In genomic region chr11:112779762-112780161, GRCm38 (mm10) we compare ENCODE assay signal across 7 mouse cellular contexts. TPM values are rescaled to one million over a fixed set of nuclear protein-coding genes. Genes with fewer than 3 reads are reported as not detected.
A peak's percentile ranks its signal among the peaks of the same experiment; 100 is the strongest.
DNase-seq lines count a peak whose midpoint lies in the region; ATAC-seq and TF ChIP-seq lines count a peak whose summit lies in the region.

No protein-coding gene starts in this region.

- intact Hi-C loops in gastrocnemius, postnatal 14 days (cut with DNase I; ENCODE audit: low total_unique reads), result loop anchor here (2.0 to 10.0 kb wide), 2 partner anchors 385 to 571 kb away; no protein-coding TSS in a partner anchor

- no peak for TF ChIP-seq POLR2A in myocyte (IDR thresholded peaks at IDR 0.05; ENCODE audit: insufficient read length, low read depth)

- H3K4me1 ChIP-seq in midbrain, embryonic 11.5 days (ENCODE audit: control insufficient read depth, insufficient read depth, low read length), result peaks cover 21% of the 10 kb centered on the region
- peaks cover 58% of the 10 kb centered on the region for H3K4me1 ChIP-seq in midbrain, embryonic 13.5 days (replicated peaks)

- no peaks in the 10 kb centered on the region for H3K9me3 ChIP-seq in midbrain, embryonic 11.5 days (ENCODE audit: control insufficient read depth, low read length)
- H3K9me3 ChIP-seq in midbrain, embryonic 13.5 days, result no peaks in the 10 kb centered on the region

- peaks cover 27% of the 10 kb centered on the region for H3K27me3 ChIP-seq in midbrain, embryonic 11.5 days (ENCODE audit: control insufficient read depth, insufficient read depth, low read length)
- peaks cover 48% of the 10 kb centered on the region for H3K27me3 ChIP-seq in midbrain, embryonic 13.5 days
- H3K27me3 ChIP-seq in myocyte (ENCODE audit: control insufficient read depth, insufficient read depth, insufficient read length), result no peaks in the 10 kb centered on the region

- 1% methylated on average over 10 of the region's 10 CpGs for WGBS in midbrain, embryonic 11.5 days
- under 1% methylated on average over 10 of the region's 10 CpGs for WGBS in midbrain, embryonic 13.5 days

- ATAC-seq in midbrain, embryonic 11.5 days (ENCODE audit: low FRiP score), result no peak
- no peak for ATAC-seq in midbrain, embryonic 13.5 days
- ATAC-seq in CD4-positive, CD25-positive, alpha-beta regulatory T cell, adult 4 months, result no peak

- no peak overlapping the region for H3K4me2 ChIP-seq in midbrain, embryonic 11.5 days
- no peak overlapping the region for H3K4me2 ChIP-seq in midbrain, embryonic 13.5 days (replicated peaks)
- peak overlapping the region; percentile 61 for H3K4me2 ChIP-seq in myocyte (ENCODE audit: low read depth)

- no peak overlapping the region for H3K9ac ChIP-seq in midbrain, embryonic 11.5 days (ENCODE audit: low read length)
- H3K9ac ChIP-seq in midbrain, embryonic 13.5 days (replicated peaks), result no peak overlapping the region

- no peak overlapping the region for H3ac ChIP-seq in myocyte (ENCODE audit: control insufficient read depth, insufficient read length)

- peaks cover 24% of the 10 kb centered on the region for H3K79me2 ChIP-seq in myocyte (ENCODE audit: control insufficient read depth, insufficient read depth)

- peak; percentile 94 for DNase-seq in midbrain, embryonic 11.5 days (ENCODE audit: low spot score, missing footprints)
- DNase-seq in adrenal gland, postnatal 36 days, result peak; percentile 49 to 58
- DNase-seq in gastrocnemius, postnatal 14 days, result peak; percentile 41
- DNase-seq in kidney, postnatal 14 days, result peak; percentile 39

- no peak overlapping the region for H3K4me3 ChIP-seq in midbrain, embryonic 11.5 days (ENCODE audit: low read depth, low read length)
- no peak overlapping the region for H3K4me3 ChIP-seq in midbrain, embryonic 13.5 days (replicated peaks)
- no peak overlapping the region for H3K4me3 ChIP-seq in myocyte

- H3K36me3 ChIP-seq in midbrain, embryonic 11.5 days (ENCODE audit: control insufficient read depth, insufficient read depth, low read length), result no peaks in the 10 kb centered on the region
- no peaks in the 10 kb centered on the region for H3K36me3 ChIP-seq in midbrain, embryonic 13.5 days
- peaks cover 9% of the 10 kb centered on the region for H3K36me3 ChIP-seq in myocyte (ENCODE audit: control insufficient read depth, insufficient read depth)

- no peak overlapping the region for H3K27ac ChIP-seq in midbrain, embryonic 11.5 days (ENCODE audit: low read depth, low read length)
- H3K27ac ChIP-seq in midbrain, embryonic 13.5 days, result no peak overlapping the region

TF ChIP-seq in myocyte, 11 proteins besides CTCF, POLR2A, EP300 and RAD21:
- no peak for TF ChIP-seq E2F4 (IDR thresholded peaks at IDR 0.05; ENCODE audit: insufficient read depth)
- TF ChIP-seq SRF (IDR thresholded peaks at IDR 0.05; ENCODE audit: control insufficient read depth, insufficient read length, low read depth), result no peak
- no peak for TF ChIP-seq MYOD1 (IDR thresholded peaks at IDR 0.05; ENCODE audit: control insufficient read depth in 1 of 3, insufficient read length in 2 of 3, low read depth in 2 of 3)
- TF ChIP-seq POLR2AphosphoS2 (IDR thresholded peaks at IDR 0.05; ENCODE audit: insufficient read length, low read depth), result no peak
- no peak for TF ChIP-seq MYOG (IDR thresholded peaks at IDR 0.05; ENCODE audit: control insufficient read depth in 1 of 3, insufficient read depth in 1 of 3, insufficient read length in 2 of 3, low read depth in 2 of 3)
- TF ChIP-seq USF1 (IDR thresholded peaks at IDR 0.05; ENCODE audit: low read depth), result no peak
- TF ChIP-seq TCF12 (IDR thresholded peaks at IDR 0.05; ENCODE audit: insufficient read depth, poor library complexity, severe bottlenecking), result no peak
- no peak for TF ChIP-seq TCF3 (IDR thresholded peaks at IDR 0.05; ENCODE audit: insufficient read length, low read depth)
- TF ChIP-seq REST (IDR thresholded peaks at IDR 0.05; ENCODE audit: insufficient read depth, insufficient read length), result no peak
- TF ChIP-seq CEBPB (IDR thresholded peaks at IDR 0.05; ENCODE audit: insufficient read depth, poor library complexity, severe bottlenecking), result no peak
- TF ChIP-seq MAX (IDR thresholded peaks at IDR 0.05; ENCODE audit: low read depth), result no peak

RNA-seq across cellular contexts. Expression of gene Sox9, which starts 2.3 kb away (rescaled TPM):
- polyA plus RNA-seq in midbrain, embryonic 11.5 days (2014; fragmentation: Nextera tagmentation; extraction: Ambion mirVana), result 106 and 107 TPM in 2 replicates
- 71.5 and 83.9 TPM in 2 replicates for polyA plus RNA-seq in midbrain, embryonic 13.5 days (2015; fragmentation: Nextera tagmentation; extraction: Ambion mirVana)
- 1 to 10 TPM; 1.1 to 1.9 TPM for total RNA-seq in adrenal gland, postnatal 36 days (2021)
- total RNA-seq in gastrocnemius, postnatal 14 days (2021), result 1 to 10 TPM; 1.7 to 3.2 TPM
- 17.9 TPM for polyA plus RNA-seq in myocyte (2012; fragmentation: generic; extraction: Trizol)
- polyA plus RNA-seq in CD4-positive, CD25-positive, alpha-beta regulatory T cell, adult 4 months (2017; shearing (Covaris generic)), result not detected

Comparison
In these comparisons a context has a peak if more than half of its experiments do, and no peak if none do; other contexts are left out.
1. DNase-seq: peak in every context shown above with its lines; median percentile 94 in midbrain, embryonic 11.5 days; 54 in adrenal gland, postnatal 36 days; 41 in gastrocnemius, postnatal 14 days; 39 in kidney, postnatal 14 days.
2. RNA of gene Sox9, which starts 2.3 kb away (polyA plus RNA-seq): 106 to 107 TPM in midbrain, embryonic 11.5 days, 71.5 to 83.9 TPM in midbrain, embryonic 13.5 days and 17.9 TPM in myocyte (single experiment); not detected in CD4-positive, CD25-positive, alpha-beta regulatory T cell, adult 4 months; every median in the first group is over 10 times any median in the second.